Mouse (Mus musculus): Measurements from ENCODE around the gene Dnajc11.

Dnajc11 gene

GRCm38 (mm10) chr4:151986650-151987049, 53.2 kb downstream of the Dnajc11 start:
- no peak for DNase-seq

- no peak for DNase-seq
Observed at GRCm38 (mm10) chr4:151988014-151988341, 54.5 kb downstream of the Dnajc11 start.

GRCm38 (mm10) chr4:151988342-151989109, 55.0 kb downstream of the Dnajc11 start, which contains the start of gene Thap3:
TSS of gene Thap3 (minus strand) at chr4:151988997.
- peak; percentile 88 for DNase-seq

- no peak for DNase-seq
Observed at GRCm38 (mm10) chr4:151989110-151989488, 55.6 kb downstream of the Dnajc11 start.

- no peak for DNase-seq
Observed at GRCm38 (mm10) chr4:151992091-151992490, 58.6 kb downstream of the Dnajc11 start.

GRCm38 (mm10) chr4:151993035-151993434, 59.5 kb downstream of the Dnajc11 start:
- DNase-seq: no peak

GRCm38 (mm10) chr4:151994228-151995171, 61.0 kb downstream of the Dnajc11 start:
- peak; percentile 69 for DNase-seq

- peak; percentile 43 for DNase-seq
Observed at GRCm38 (mm10) chr4:151995371-151996172, 62.1 kb downstream of the Dnajc11 start.

- DNase-seq: peak; percentile 100
Observed at GRCm38 (mm10) chr4:151996173-151996950, 62.9 kb downstream of the Dnajc11 start, which contains the start of gene Phf13. TSS of gene Phf13 (minus strand) at chr4:151996258.

GRCm38 (mm10) chr4:151996951-151997222, 63.4 kb downstream of the Dnajc11 start:
- DNase-seq: no peak

- DNase-seq: no peak
Observed at GRCm38 (mm10) chr4:151997701-151998100, 64.2 kb downstream of the Dnajc11 start.

GRCm38 (mm10) chr4:151999481-151999880, 66.0 kb downstream of the Dnajc11 start:
- DNase-seq: no peak

- DNase-seq: no peak
Observed at GRCm38 (mm10) chr4:152000906-152001305, 67.4 kb downstream of the Dnajc11 start.

- no peak for DNase-seq
Observed at GRCm38 (mm10) chr4:152001335-152001734, 67.8 kb downstream of the Dnajc11 start.

- no peak for DNase-seq
Observed at GRCm38 (mm10) chr4:152002063-152002462, 68.6 kb downstream of the Dnajc11 start.

- DNase-seq: no peak
Observed at GRCm38 (mm10) chr4:152006137-152006536, 72.6 kb downstream of the Dnajc11 start.

GRCm38 (mm10) chr4:152006812-152007211, 73.3 kb downstream of the Dnajc11 start:
- no peak for DNase-seq

GRCm38 (mm10) chr4:152007481-152008147, 74.1 kb downstream of the Dnajc11 start:
- peak; percentile 32 for DNase-seq

- peak; percentile 43 for DNase-seq
Observed at GRCm38 (mm10) chr4:152008148-152008500, 74.6 kb downstream of the Dnajc11 start.

- DNase-seq: peak; percentile 97
Observed at GRCm38 (mm10) chr4:152008622-152009075, 75.2 kb downstream of the Dnajc11 start, which contains the start of gene Klhl21. TSS of gene Klhl21 (plus strand) at chr4:152008803.
